Mouse (Mus musculus) forebrain, embryonic 13.5 days (tissue): Measurements from ENCODE around the gene Rpl23. TPM values are rescaled to one million over a fixed set of nuclear protein-coding genes. Genes with fewer than 3 reads are reported as not detected.

Experiments
- ATAC-seq: fragments of 200-750 bp; cut with Nextera tagmentation; 2 replicates; pipeline ENCODE4 v1.8.0; 2017
- H3K27ac ChIP-seq: fragments of 300-500 bp; sonication (generic); 2 replicates; pipeline ENCODE4 v1.5.1; 2015; ENCODE audit warnings: inconsistent platforms, mild to moderate bottlenecking, moderate library complexity
- H3K27me3 ChIP-seq: fragments of 300-500 bp; sonication (generic); 2 replicates; pipeline ENCODE4 v1.6.1; 2015; ENCODE audit warnings: mild to moderate bottlenecking, inconsistent platforms
- H3K36me3 ChIP-seq: fragments of 300-500 bp; sonication (generic); 2 replicates; pipeline ENCODE4 v1.6.1; 2015; ENCODE audit warnings: mild to moderate bottlenecking, inconsistent platforms; ENCODE audit not compliant: poor library complexity, severe bottlenecking
- H3K4me1 ChIP-seq: fragments of 300-500 bp; sonication (generic); 2 replicates; pipeline ENCODE4 v1.6.1; 2015; ENCODE audit warnings: inconsistent platforms
- H3K4me2 ChIP-seq: fragments of 300-500 bp; sonication (generic); 2 replicates; pipeline ENCODE4 v1.6.1; 2015; ENCODE audit warnings: inconsistent platforms, mild to moderate bottlenecking, moderate library complexity
- H3K4me3 ChIP-seq: fragments of 300-500 bp; sonication (generic); 2 replicates; pipeline ENCODE4 v1.5.1; 2015; ENCODE audit warnings: mild to moderate bottlenecking, inconsistent platforms
- H3K9ac ChIP-seq: fragments of 300-500 bp; sonication (generic); 2 replicates; pipeline ENCODE4 v1.6.1; 2015; ENCODE audit warnings: mild to moderate bottlenecking, inconsistent platforms
- H3K9me3 ChIP-seq: fragments of 300-500 bp; sonication (generic); replicated peaks from 2 replicates; pipeline ENCODE4 v1.6.1; 2016; ENCODE audit warnings: inconsistent platforms
- WGBS: fragments of 180-500 bp; shearing (Covaris S2); methylation state at CpG from one replicate; pipeline ENCODE4 v1.1.7; 2015; 5-methylcytosine and 5-hydroxymethylcytosine counted together
- polyA plus RNA-seq: library from polyadenylated mRNA; unstranded; fragments of >200 nt; fragmentation: Nextera tagmentation; extraction: Ambion mirVana; gene quantifications from 2 replicates; pipeline ENCODE4 v1.2.1, GENCODE M21; 2015

Rpl23 gene
- polyA plus RNA-seq, 1 experiment from 2014 or later, result 461 TPM

DNA sequence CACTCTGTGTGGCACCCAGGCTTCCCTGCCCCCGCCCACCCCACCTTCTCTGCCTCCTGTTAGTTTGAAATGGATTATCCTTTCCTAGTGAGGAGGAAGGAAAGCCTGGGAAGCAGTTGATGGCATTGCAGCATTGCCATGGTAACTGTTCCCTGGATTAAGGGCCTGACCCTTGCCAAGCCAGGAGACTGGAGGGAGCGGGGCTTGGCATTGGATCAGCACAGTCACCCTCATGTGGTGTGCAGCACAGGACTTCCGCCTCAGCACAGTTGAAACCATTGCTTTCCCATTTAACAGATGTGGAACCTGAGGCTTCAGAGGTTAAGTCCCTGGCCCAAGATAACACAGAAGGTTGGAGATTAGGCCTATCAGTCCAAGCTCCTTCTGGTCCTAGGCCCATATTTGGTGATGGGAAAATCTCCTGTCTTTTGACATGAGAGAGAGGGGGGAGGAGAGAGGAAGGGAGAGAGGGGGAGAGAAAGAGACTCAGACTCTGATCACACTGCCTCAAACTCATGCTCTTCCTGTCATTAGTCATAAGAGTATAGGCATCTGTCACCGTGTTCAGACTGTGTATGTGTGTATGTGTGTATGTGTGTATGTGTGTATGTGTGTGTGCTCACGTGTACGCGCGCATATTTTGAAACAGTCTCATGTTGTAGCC, 39.3 kb upstream of the Rpl23 start:
- Histone ChIP-seq H3K27me3 (no peaks in the 10 kb centered on the region), H3K9ac (no peak overlapping the region), H3K27ac (no peak overlapping the region), H3K9me3 (no peaks in the 10 kb centered on the region), H3K4me3 (no peak overlapping the region), H3K4me1 (peaks cover 35% of the 10 kb centered on the region), H3K4me2 (no peak overlapping the region), H3K36me3 (peaks cover 74% of the 10 kb centered on the region)
- no peak for ATAC-seq
- WGBS, result 88% methylated on average over 8 of the region's 8 CpGs

DNA sequence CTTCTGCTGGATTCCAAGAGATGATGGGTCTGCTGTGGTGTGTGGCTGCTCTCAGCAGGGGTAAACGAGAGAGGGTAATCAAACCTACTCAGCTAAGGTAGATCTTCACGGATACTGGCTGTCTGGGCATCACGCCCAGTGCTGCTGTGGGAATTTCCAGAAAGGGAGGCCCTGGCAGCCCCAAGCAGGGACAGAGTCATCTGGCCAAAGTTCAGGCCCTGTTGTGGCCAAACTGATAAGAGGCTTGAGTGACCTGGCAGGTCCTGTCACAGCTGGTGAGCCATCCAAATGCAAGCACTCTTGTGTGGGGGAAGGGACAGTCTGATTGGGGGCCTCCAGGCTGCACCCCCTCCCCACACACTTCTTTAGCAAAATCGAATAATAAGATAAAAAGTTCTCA, 38.6 kb upstream of the Rpl23 start:
- no peak overlapping the region for H3K4me3 ChIP-seq
- no peaks in the 10 kb centered on the region for H3K27me3 ChIP-seq
- ATAC-seq, result no peak
- peaks cover 74% of the 10 kb centered on the region for H3K36me3 ChIP-seq
- H3K9ac ChIP-seq, result no peak overlapping the region
- WGBS, result 75% methylated on average over 4 of the region's 4 CpGs
- H3K4me1 ChIP-seq, result peaks cover 38% of the 10 kb centered on the region
- no peaks in the 10 kb centered on the region for H3K9me3 ChIP-seq
- no peak overlapping the region for H3K4me2 ChIP-seq
- no peak overlapping the region for H3K27ac ChIP-seq

- no peaks in the 10 kb centered on the region for H3K9me3 ChIP-seq
- no peak overlapping the region for H3K4me3 ChIP-seq
- no peak for ATAC-seq
- peaks cover 74% of the 10 kb centered on the region for H3K36me3 ChIP-seq
- H3K27me3 ChIP-seq, result no peaks in the 10 kb centered on the region
- H3K27ac ChIP-seq, result no peak overlapping the region
- 92% methylated on average over 5 of the region's 5 CpGs for WGBS
- no peak overlapping the region for H3K4me2 ChIP-seq
- peaks cover 45% of the 10 kb centered on the region for H3K4me1 ChIP-seq
- no peak overlapping the region for H3K9ac ChIP-seq
Observed at GRCm38 (mm10) chr11:97819923-97820322, 37.7 kb upstream of the Rpl23 start.

GRCm38 (mm10) chr11:97819102-97819501, 36.9 kb upstream of the Rpl23 start:
- no peaks in the 10 kb centered on the region for H3K9me3 ChIP-seq
- H3K4me3 ChIP-seq, result no peak overlapping the region
- peaks cover 72% of the 10 kb centered on the region for H3K36me3 ChIP-seq
- no peak for ATAC-seq
- H3K27ac ChIP-seq, result peak overlapping the region; percentile 78
- 38% methylated on average over 4 of the region's 4 CpGs for WGBS
- peak overlapping the region; percentile 55 for H3K9ac ChIP-seq
- H3K4me2 ChIP-seq, result no peak overlapping the region
- H3K4me1 ChIP-seq, result peaks cover 41% of the 10 kb centered on the region
- H3K27me3 ChIP-seq, result no peaks in the 10 kb centered on the region

DNA sequence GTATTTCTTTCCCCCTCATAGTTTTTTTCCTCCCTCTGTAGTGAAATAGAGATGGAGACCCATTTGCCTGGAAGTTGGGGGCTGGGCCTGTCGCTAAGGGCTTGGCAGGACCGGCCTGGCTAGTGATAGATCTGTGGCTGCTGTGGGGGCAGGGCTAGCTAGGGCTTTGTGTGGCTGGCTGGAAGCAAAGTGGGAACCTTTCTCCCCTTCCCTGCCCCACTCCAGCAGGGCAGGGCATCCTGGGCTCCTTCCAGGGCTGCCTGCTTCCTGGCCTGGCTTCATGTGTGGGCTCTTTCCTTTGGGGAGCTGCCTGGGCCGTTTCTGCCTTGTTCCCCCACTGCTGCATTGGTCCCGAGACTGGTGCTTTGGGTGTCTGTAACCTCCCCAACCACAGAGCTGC, 36.3 kb upstream of the Rpl23 start:
- peak; percentile 67 for ATAC-seq
- peak overlapping the region; percentile 55 for H3K9ac ChIP-seq
- peak overlapping the region; percentile 24 for H3K4me2 ChIP-seq
- H3K36me3 ChIP-seq, result peaks cover 68% of the 10 kb centered on the region
- 7% methylated on average over 4 of the region's 4 CpGs for WGBS
- no peaks in the 10 kb centered on the region for H3K9me3 ChIP-seq
- peak overlapping the region; percentile 78 for H3K27ac ChIP-seq
- peaks cover 46% of the 10 kb centered on the region for H3K4me1 ChIP-seq
- H3K27me3 ChIP-seq, result no peaks in the 10 kb centered on the region
- H3K4me3 ChIP-seq, result no peak overlapping the region

GRCm38 (mm10) chr11:97818003-97818402, 35.8 kb upstream of the Rpl23 start:
- H3K9ac ChIP-seq, result peak overlapping the region; percentile 55; the same call in 1 of the 2 replicates

GRCm38 (mm10) chr11:97817379-97817778, 35.1 kb upstream of the Rpl23 start:
- H3K4me1 ChIP-seq, result peaks cover 58% of the 10 kb centered on the region
- H3K27me3 ChIP-seq, result no peaks in the 10 kb centered on the region
- no peak overlapping the region for H3K4me3 ChIP-seq
- WGBS, result 42% methylated on average over 5 of the region's 5 CpGs
- no peak for ATAC-seq
- peak overlapping the region; percentile 78; the same call in 1 of the 2 replicates for H3K27ac ChIP-seq
- H3K4me2 ChIP-seq, result no peak overlapping the region
- H3K9me3 ChIP-seq, result no peaks in the 10 kb centered on the region
- peaks cover 61% of the 10 kb centered on the region for H3K36me3 ChIP-seq
- H3K9ac ChIP-seq, result no peak overlapping the region

More at GRCm38 (mm10) chr11:97818003-97818402, 35.8 kb upstream of the Rpl23 start:
- H3K36me3 ChIP-seq, result peaks cover 63% of the 10 kb centered on the region
- H3K9me3 ChIP-seq, result no peaks in the 10 kb centered on the region
- H3K27ac ChIP-seq, result peak overlapping the region; percentile 78
- H3K4me3 ChIP-seq, result no peak overlapping the region
- H3K4me1 ChIP-seq, result peaks cover 52% of the 10 kb centered on the region
- ATAC-seq, result no peak
- no peaks in the 10 kb centered on the region for H3K27me3 ChIP-seq
- no peak overlapping the region for H3K4me2 ChIP-seq
- WGBS, result 15% methylated on average over 6 of the region's 6 CpGs

- Histone ChIP-seq H3K9ac (no peak overlapping the region; the same call in 1 of the 2 replicates), H3K27ac (no peak overlapping the region), H3K4me2 (no peak overlapping the region), H3K4me3 (no peak overlapping the region), H3K9me3 (no peaks in the 10 kb centered on the region), H3K36me3 (peaks cover 61% of the 10 kb centered on the region), H3K27me3 (no peaks in the 10 kb centered on the region), H3K4me1 (peaks cover 63% of the 10 kb centered on the region)
- WGBS, result 67% methylated on average over 9 of the region's 9 CpGs
- ATAC-seq, result no peak
Observed at GRCm38 (mm10) chr11:97816916-97817315, 34.7 kb upstream of the Rpl23 start.

GRCm38 (mm10) chr11:97816176-97816575, 33.9 kb upstream of the Rpl23 start:
- Histone ChIP-seq H3K27me3 (no peaks in the 10 kb centered on the region), H3K27ac (no peak overlapping the region), H3K4me3 (no peak overlapping the region), H3K36me3 (peaks cover 56% of the 10 kb centered on the region), H3K9ac (no peak overlapping the region), H3K4me2 (no peak overlapping the region), H3K4me1 (peaks cover 70% of the 10 kb centered on the region), H3K9me3 (no peaks in the 10 kb centered on the region)
- WGBS, result 38% methylated on average over 5 of the region's 5 CpGs
- no peak for ATAC-seq

DNA sequence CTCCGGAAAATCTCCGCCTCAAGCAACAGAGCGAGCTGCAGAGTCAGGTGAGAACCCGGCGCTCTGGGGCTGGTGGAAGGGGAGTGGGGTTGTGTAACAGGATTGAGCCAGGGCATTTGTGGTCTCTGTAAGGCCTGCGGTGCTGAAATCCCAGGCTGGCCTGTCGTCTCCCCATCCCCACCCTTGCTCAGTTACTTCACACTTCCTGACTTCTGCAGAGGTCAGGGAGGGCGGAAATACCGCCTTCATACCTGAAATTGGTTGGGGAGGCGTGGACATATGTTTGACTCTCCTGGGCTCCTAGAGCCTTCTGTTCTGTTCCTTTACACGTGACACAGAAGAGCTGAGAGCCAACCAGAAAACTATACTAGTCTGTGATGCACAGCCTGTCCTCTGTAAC, 33.5 kb upstream of the Rpl23 start:
- 66% methylated on average over 11 of the region's 11 CpGs for WGBS
- Histone ChIP-seq H3K4me3 (no peak overlapping the region), H3K27ac (no peak overlapping the region), H3K4me1 (peaks cover 72% of the 10 kb centered on the region), H3K36me3 (peaks cover 52% of the 10 kb centered on the region), H3K27me3 (no peaks in the 10 kb centered on the region), H3K9ac (0 out of 2 replicates have a peak overlapping the region, but pooled peaks have one; percentile 12), H3K4me2 (no peak overlapping the region), H3K9me3 (no peaks in the 10 kb centered on the region)
- no peak for ATAC-seq

GRCm38 (mm10) chr11:97813746-97814515, 31.7 kb upstream of the Rpl23 start:
- Histone ChIP-seq H3K36me3 (peaks cover 49% of the 10 kb centered on the region), H3K4me2 (no peak overlapping the region), H3K27me3 (no peaks in the 10 kb centered on the region), H3K9ac (no peak overlapping the region), H3K4me1 (peaks cover 85% of the 10 kb centered on the region), H3K9me3 (no peaks in the 10 kb centered on the region), H3K27ac (peak overlapping the region; percentile 90), H3K4me3 (no peak overlapping the region)
- WGBS, result 76% methylated on average over 17 of the region's 17 CpGs
- no peak for ATAC-seq

- Histone ChIP-seq H3K27me3 (no peaks in the 10 kb centered on the region), H3K4me3 (0 out of 2 replicates have a peak overlapping the region, but pooled peaks have one; percentile 5), H3K36me3 (peaks cover 55% of the 10 kb centered on the region), H3K4me1 (peaks cover 85% of the 10 kb centered on the region), H3K27ac (peak overlapping the region; percentile 90), H3K4me2 (peak overlapping the region; percentile 51), H3K9ac (peak overlapping the region; percentile 12), H3K9me3 (no peaks in the 10 kb centered on the region)
- 24% methylated on average over 7 of the region's 7 CpGs for WGBS
- ATAC-seq, result peak; percentile 49
Observed at GRCm38 (mm10) chr11:97813085-97813484, 30.8 kb upstream of the Rpl23 start.
